Mouse (Mus musculus) limb, embryonic 15.5 days (tissue): ENCODE data around the gene 4930563M21Rik. TPM values are rescaled to one million over a fixed set of nuclear protein-coding genes. Genes with fewer than 3 reads are reported as not detected.

Source experiments
- ATAC-seq: fragments of 200-750 bp; cut with Nextera tagmentation; 2 replicates; pipeline ENCODE4 v1.8.0; 2017; ENCODE audit warnings: low read depth, moderate TSS enrichment; ENCODE audit not compliant: insufficient number of reproducible peaks, low FRiP score, low TSS enrichment
- H3K27ac ChIP-seq: fragments of 300-500 bp; sonication (generic); 2 replicates; pipeline ENCODE4 v1.5.1; 2015; ENCODE audit warnings: moderate library complexity, mild to moderate bottlenecking, inconsistent platforms
- H3K27me3 ChIP-seq: fragments of 300-500 bp; sonication (generic); 2 replicates; pipeline ENCODE4 v1.6.1; 2015; ENCODE audit warnings: inconsistent platforms
- H3K36me3 ChIP-seq: fragments of 300-500 bp; sonication (generic); 2 replicates; pipeline ENCODE4 v1.6.1; 2015; ENCODE audit warnings: inconsistent platforms
- H3K4me1 ChIP-seq: fragments of 300-500 bp; sonication (generic); 2 replicates; pipeline ENCODE4 v1.6.1; 2015; ENCODE audit warnings: inconsistent platforms
- H3K4me2 ChIP-seq: fragments of 300-500 bp; sonication (generic); 2 replicates; pipeline ENCODE4 v1.6.1; 2015; ENCODE audit warnings: mild to moderate bottlenecking, inconsistent platforms
- H3K4me3 ChIP-seq: fragments of 300-500 bp; sonication (generic); 2 replicates; pipeline ENCODE4 v1.5.1; 2015; ENCODE audit warnings: mild to moderate bottlenecking, inconsistent platforms
- H3K9ac ChIP-seq: fragments of 300-500 bp; sonication (generic); 2 replicates; pipeline ENCODE4 v1.6.1; 2015; ENCODE audit warnings: inconsistent platforms
- H3K9me3 ChIP-seq: fragments of 300-500 bp; sonication (generic); 2 replicates; pipeline ENCODE4 v1.6.1; 2016; ENCODE audit warnings: inconsistent platforms
- WGBS: fragments of 180-500 bp; shearing (Covaris S2); methylation state at CpG from one replicate; pipeline ENCODE4 v1.1.7; 2015; 5-methylcytosine and 5-hydroxymethylcytosine counted together
- polyA plus RNA-seq: library from polyadenylated mRNA; unstranded; fragments of >200 nt; fragmentation: Nextera tagmentation; extraction: Ambion mirVana; gene quantifications from 2 replicates; pipeline ENCODE4 v1.2.1, GENCODE M21; 2015

4930563M21Rik gene
- polyA plus RNA-seq, 1 experiment from 2014 or later = not detected

DNA sequence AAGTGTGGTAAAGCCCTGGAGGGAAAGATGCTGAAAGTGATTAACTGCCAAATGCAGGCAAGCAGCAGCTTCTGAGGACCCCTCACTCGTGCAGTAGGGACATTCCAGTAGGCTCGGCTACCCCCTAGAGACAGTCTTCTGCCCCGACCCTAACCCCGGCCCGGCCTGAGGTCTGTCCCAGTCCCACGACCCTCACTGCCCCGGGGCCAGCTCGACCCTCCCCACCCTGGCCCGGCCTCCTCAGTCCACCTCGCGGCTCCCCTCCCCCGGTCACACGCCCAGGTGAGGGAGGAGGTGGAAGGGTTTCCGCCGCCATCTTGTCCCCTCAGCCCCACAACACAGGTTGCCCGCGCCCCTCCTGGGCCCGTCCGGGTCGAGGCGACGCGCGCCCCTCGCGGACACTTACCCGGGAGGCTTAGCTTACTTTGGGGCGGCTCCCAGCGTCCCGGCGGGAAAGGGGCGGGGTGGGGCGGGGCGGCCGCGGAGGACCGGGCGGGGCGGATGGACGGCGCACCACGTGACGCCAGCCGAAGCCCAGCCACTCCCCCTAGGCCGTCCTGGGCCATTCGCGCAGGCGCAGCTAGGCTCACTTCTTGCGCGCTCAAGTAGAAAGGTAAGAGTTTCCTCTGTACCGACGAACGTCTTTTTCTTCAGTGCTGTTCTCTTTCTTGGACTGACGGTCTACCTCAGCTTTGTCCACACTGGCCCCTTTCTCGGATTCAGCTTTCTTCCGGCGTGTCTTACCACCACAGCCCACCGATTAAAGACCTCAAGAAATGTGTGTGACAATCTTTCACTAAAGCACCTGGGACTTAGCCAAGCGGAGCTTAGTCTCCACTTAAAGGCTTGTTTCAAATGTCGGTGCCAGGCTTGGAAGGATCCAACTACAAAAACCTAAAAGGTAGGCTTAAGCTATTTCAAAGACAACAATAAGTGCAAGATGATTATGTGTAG, 72.4 kb downstream of the 4930563M21Rik start, which contains the start of gene Scaper:
Scaper (minus strand) TSS at position 456 of the 954 bp plus-strand sequence.
- WGBS = under 1% methylated on average over 60 of the region's 60 CpGs
- ATAC-seq = peak; percentile 96

GRCm38 (mm10) chr9:55937224-55937663, 73.1 kb downstream of the 4930563M21Rik start:
- Histone ChIP-seq H3K36me3 (no peaks in the 10 kb centered on the region), H3K9me3 (no peaks in the 10 kb centered on the region), H3K27ac (peak overlapping the region; percentile 82), H3K9ac (peak overlapping the region; percentile 79), H3K27me3 (no peaks in the 10 kb centered on the region), H3K4me3 (peak overlapping the region; percentile 78), H3K4me2 (peak overlapping the region; percentile 61), H3K4me1 (peaks cover 12% of the 10 kb centered on the region)
- WGBS = 43% methylated on average over 5 of the region's 5 CpGs
- ATAC-seq = no peak

More for the DNA sequence above, 72.4 kb downstream of the 4930563M21Rik start, which contains the start of gene Scaper:
- peak within 1 kb of the TSS; percentile 78 for H3K4me3 ChIP-seq
- H3K27ac ChIP-seq = peak within 1 kb of the TSS; percentile 82
- no peaks in the 10 kb centered on the region for H3K36me3 ChIP-seq
- H3K9ac ChIP-seq = peak within 1 kb of the TSS; percentile 79
- H3K27me3 ChIP-seq = no peaks in the 10 kb centered on the region
- peak within 1 kb of the TSS; percentile 61 for H3K4me2 ChIP-seq
- H3K4me1 ChIP-seq = peaks cover 12% of the 10 kb centered on the region
- no peaks in the 10 kb centered on the region for H3K9me3 ChIP-seq

DNA sequence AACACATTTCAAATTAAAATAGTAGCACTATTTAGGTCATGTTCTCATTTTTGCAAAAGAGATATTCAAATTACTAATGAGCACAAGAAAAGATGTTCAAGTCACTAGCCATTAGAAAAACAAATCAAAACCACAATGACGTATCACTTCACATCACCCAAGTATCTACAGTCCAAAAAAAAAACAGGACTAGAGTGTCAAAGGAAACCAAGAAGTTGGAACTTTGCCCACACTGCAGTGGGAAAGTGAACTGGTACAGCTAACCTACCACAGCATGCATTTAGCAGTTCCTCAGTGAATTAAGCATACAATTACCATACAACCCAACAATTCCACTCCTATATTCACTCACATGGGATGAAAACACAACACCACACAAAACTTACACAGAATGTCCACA, 77.9 kb downstream of the 4930563M21Rik start:
- Histone ChIP-seq H3K27ac (no peak overlapping the region), H3K4me2 (no peak overlapping the region), H3K9me3 (no peaks in the 10 kb centered on the region), H3K4me1 (peaks cover 7% of the 10 kb centered on the region), H3K9ac (no peak overlapping the region), H3K4me3 (no peak overlapping the region), H3K36me3 (no peaks in the 10 kb centered on the region), H3K27me3 (no peaks in the 10 kb centered on the region)
- ATAC-seq = no peak
- WGBS = 72% methylated on average over 1 of the region's 1 CpGs

DNA sequence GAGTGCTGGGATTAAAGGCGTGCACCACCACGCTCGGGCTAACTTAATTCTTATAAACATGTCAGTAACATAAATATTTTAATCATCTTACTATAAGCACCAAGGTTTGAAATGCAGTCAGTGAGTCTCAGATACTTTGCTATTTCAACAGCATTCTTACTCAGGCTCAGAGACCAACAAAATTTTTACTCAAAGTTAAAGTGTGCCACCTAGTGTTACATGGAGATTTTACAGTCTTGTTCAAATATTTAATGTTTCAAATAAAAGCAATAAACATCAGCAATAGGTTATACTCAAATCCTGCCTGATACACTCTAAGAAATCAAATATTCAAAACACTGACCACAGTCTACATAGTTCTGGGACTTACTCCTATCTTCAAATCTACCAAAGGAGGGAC, 91.8 kb downstream of the 4930563M21Rik start:
- no peak for ATAC-seq
- Histone ChIP-seq H3K9ac (no peak overlapping the region), H3K9me3 (no peaks in the 10 kb centered on the region), H3K27me3 (no peaks in the 10 kb centered on the region), H3K4me3 (no peak overlapping the region), H3K4me1 (no peaks in the 10 kb centered on the region), H3K27ac (no peak overlapping the region), H3K4me2 (no peak overlapping the region), H3K36me3 (no peaks in the 10 kb centered on the region)
- WGBS = 59% methylated on average over 3 of the region's 3 CpGs

- Histone ChIP-seq H3K36me3 (no peaks in the 10 kb centered on the region), H3K4me3 (no peak overlapping the region), H3K9me3 (no peaks in the 10 kb centered on the region), H3K4me2 (no peak overlapping the region), H3K4me1 (no peaks in the 10 kb centered on the region), H3K27ac (no peak overlapping the region), H3K27me3 (no peaks in the 10 kb centered on the region), H3K9ac (no peak overlapping the region)
- no peak for ATAC-seq
Measured at GRCm38 (mm10) chr9:55916751-55917150, 93.6 kb downstream of the 4930563M21Rik start.

Other genes starting within 250 kb of the 4930563M21Rik start
- gene Scaper, start 72.4 kb downstream of the 4930563M21Rik start, polyA plus RNA-seq = 12.8 and 13.4 TPM in 2 replicates
- 240 and 246 TPM in 2 replicates for gene Rcn2, start 31.3 kb upstream of the 4930563M21Rik start, polyA plus RNA-seq
- 3.1 and 4.1 TPM in 2 replicates for gene Pstpip1, start 79.4 kb upstream of the 4930563M21Rik start, polyA plus RNA-seq
- gene Tspan3, start 154.9 kb upstream of the 4930563M21Rik start, polyA plus RNA-seq = 463 and 504 TPM in 2 replicates